Mouse (Mus musculus) ES-Bruce4 (cell line): Measurements from ENCODE around the gene Hid1. TPM values are rescaled to one million over a fixed set of nuclear protein-coding genes. Genes with fewer than 3 reads are reported as not detected.

Experiments
- H3K27ac ChIP-seq: 2 replicates; pipeline ENCODE4 v1.5.1; 2012; ENCODE audit warnings: low read length, inconsistent platforms; ENCODE audit not compliant: insufficient read depth
- H3K27me3 ChIP-seq: 2 replicates; pipeline ENCODE4 v1.6.1; 2012; ENCODE audit warnings: mild to moderate bottlenecking, low read length, inconsistent platforms; ENCODE audit not compliant: control insufficient read depth, poor library complexity, insufficient read depth, severe bottlenecking
- H3K36me3 ChIP-seq: 2 replicates; pipeline ENCODE4 v1.6.1; 2012; ENCODE audit warnings: inconsistent platforms, mild to moderate bottlenecking, low read length, moderate library complexity; ENCODE audit not compliant: control insufficient read depth, poor library complexity, insufficient read depth, severe bottlenecking
- H3K4me1 ChIP-seq: one replicate; pipeline ENCODE4 v1.8.1; 2011; ENCODE audit warnings: low read length; ENCODE audit not compliant: control insufficient read depth, insufficient read depth
- H3K4me3 ChIP-seq: 2 replicates; pipeline ENCODE4 v1.5.1; 2011; ENCODE audit warnings: low read depth, mild to moderate bottlenecking, low read length
- H3K9ac ChIP-seq: 2 replicates; pipeline ENCODE4 v1.6.1; 2012; ENCODE audit warnings: low read depth, mild to moderate bottlenecking, inconsistent platforms; ENCODE audit not compliant: poor library complexity, severe bottlenecking
- H3K9me3 ChIP-seq: replicated peaks from 2 replicates; pipeline ENCODE4 v1.6.1; 2012; ENCODE audit warnings: mild to moderate bottlenecking, low read length, inconsistent platforms; ENCODE audit not compliant: control insufficient read depth, poor library complexity, insufficient read depth, severe bottlenecking
- CTCF ChIP-seq: IDR thresholded peaks from one replicate; pipeline ENCODE4 v1.8.1; 2011; ENCODE audit warnings: low read depth, low read length
- EP300 ChIP-seq: IDR thresholded peaks from 2 replicates; pipeline ENCODE4 v1.6.1; 2011; ENCODE audit warnings: low read depth, low read length; ENCODE audit not compliant: insufficient read depth
- POLR2A ChIP-seq: IDR thresholded peaks from one replicate; pipeline ENCODE4 v1.8.1; 2011; ENCODE audit warnings: low read length; ENCODE audit not compliant: insufficient read depth
- polyA plus RNA-seq: library from polyadenylated mRNA; stranded (reverse); fragments of >200 nt; gene quantifications from 2 replicates; pipeline ENCODE4 v1.2.4, GENCODE M21; 2011; ENCODE audit warnings: low read depth; ENCODE audit not compliant: missing spikeins, insufficient read depth, insufficient read length

The Hid1 gene
- polyA plus RNA-seq, 1 experiment = 2.5 TPM

DNA sequence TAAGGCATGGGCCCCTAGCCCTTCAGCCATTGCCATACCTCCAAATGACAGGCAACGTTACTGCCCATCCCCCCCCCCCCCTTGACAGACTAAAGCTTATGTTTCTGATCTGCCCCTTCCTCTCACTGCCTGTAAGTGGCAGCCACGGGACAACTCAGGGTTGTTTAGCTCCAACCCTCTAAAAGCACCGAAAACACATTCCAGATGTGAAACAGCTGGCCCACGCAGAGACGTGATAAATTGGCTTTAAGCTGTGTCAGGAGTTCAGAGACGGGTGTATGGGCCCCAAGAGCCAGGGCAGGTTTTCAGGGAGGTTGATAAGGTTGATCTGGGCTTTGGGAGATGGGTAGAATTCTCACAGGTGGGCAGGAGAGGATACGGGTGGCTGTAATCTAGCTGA is 22.0 kb downstream of the Hid1 start:
- Histone ChIP-seq H3K27me3 (no peaks in the 10 kb centered on the region), H3K36me3 (no peaks in the 10 kb centered on the region), H3K9ac (no peak overlapping the region), H3K27ac (no peak overlapping the region), H3K4me1 (no peaks in the 10 kb centered on the region), H3K9me3 (no peaks in the 10 kb centered on the region), H3K4me3 (no peak overlapping the region)
- TF ChIP-seq EP300 = no peak
- no peak for TF ChIP-seq CTCF
- no peak for TF ChIP-seq POLR2A

GRCm38 (mm10) chr11:115344967-115345366 is 22.6 kb downstream of the Hid1 start:
- no peaks in the 10 kb centered on the region for H3K9me3 ChIP-seq
- H3K27me3 ChIP-seq = no peaks in the 10 kb centered on the region
- peak overlapping the region; percentile 46 for H3K4me3 ChIP-seq
- no peaks in the 10 kb centered on the region for H3K36me3 ChIP-seq
- TF ChIP-seq POLR2A (no peak), EP300 (no peak), CTCF (no peak)
- no peak overlapping the region for H3K27ac ChIP-seq
- no peak overlapping the region for H3K9ac ChIP-seq
- H3K4me1 ChIP-seq = no peaks in the 10 kb centered on the region

- H3K4me3 ChIP-seq = no peak overlapping the region
- H3K27me3 ChIP-seq = no peaks in the 10 kb centered on the region
- TF ChIP-seq EP300 = no peak
- TF ChIP-seq POLR2A = no peak
- no peak for TF ChIP-seq CTCF
- no peak overlapping the region for H3K27ac ChIP-seq
- H3K36me3 ChIP-seq = no peaks in the 10 kb centered on the region
- H3K9ac ChIP-seq = no peak overlapping the region
- no peaks in the 10 kb centered on the region for H3K9me3 ChIP-seq
- no peaks in the 10 kb centered on the region for H3K4me1 ChIP-seq
Measured at GRCm38 (mm10) chr11:115341866-115342265, 25.7 kb downstream of the Hid1 start.

- H3K9me3 ChIP-seq = no peaks in the 10 kb centered on the region
- no peak overlapping the region for H3K9ac ChIP-seq
- no peak overlapping the region for H3K4me3 ChIP-seq
- H3K36me3 ChIP-seq = no peaks in the 10 kb centered on the region
- no peak for TF ChIP-seq EP300
- TF ChIP-seq POLR2A = no peak
- no peak for TF ChIP-seq CTCF
- no peaks in the 10 kb centered on the region for H3K27me3 ChIP-seq
- no peak overlapping the region for H3K27ac ChIP-seq
- H3K4me1 ChIP-seq = no peaks in the 10 kb centered on the region
Measured at GRCm38 (mm10) chr11:115341246-115341645, 26.3 kb downstream of the Hid1 start.

- no peaks in the 10 kb centered on the region for H3K36me3 ChIP-seq
- no peak for TF ChIP-seq POLR2A
- no peak overlapping the region for H3K27ac ChIP-seq
- H3K9me3 ChIP-seq = no peaks in the 10 kb centered on the region
- no peak overlapping the region for H3K4me3 ChIP-seq
- 0 out of 2 replicates have a peak, but pooled peaks cover 3% of the 10 kb centered on the region for H3K27me3 ChIP-seq
- H3K9ac ChIP-seq = no peak overlapping the region
- H3K4me1 ChIP-seq = no peaks in the 10 kb centered on the region
Measured at GRCm38 (mm10) chr11:115337826-115338225, 29.7 kb downstream of the Hid1 start.

DNA sequence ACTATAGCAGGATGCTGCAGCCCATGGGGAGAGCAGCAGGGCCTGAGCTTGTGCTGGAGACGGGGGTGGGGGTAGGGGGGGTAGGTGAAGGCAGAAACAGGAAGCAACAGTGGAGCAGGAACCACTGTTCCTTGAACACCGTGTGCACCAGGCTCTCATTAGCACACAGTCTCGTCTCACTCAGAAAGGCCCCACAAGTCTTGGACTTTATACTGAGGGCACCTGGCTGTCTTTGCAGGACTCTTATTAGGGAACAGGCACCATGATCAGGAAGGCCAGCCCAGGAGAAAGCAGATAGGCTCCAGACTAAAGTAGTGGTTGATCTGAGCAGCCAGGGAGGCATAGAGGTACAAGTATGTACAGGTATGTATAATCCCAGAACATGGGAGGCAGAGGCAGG is 30.2 kb downstream of the Hid1 start:
- no peaks in the 10 kb centered on the region for H3K9me3 ChIP-seq
- no peak overlapping the region for H3K27ac ChIP-seq
- no peaks in the 10 kb centered on the region for H3K4me1 ChIP-seq
- TF ChIP-seq CTCF = no peak
- no peaks in the 10 kb centered on the region for H3K36me3 ChIP-seq
- no peak overlapping the region for H3K4me3 ChIP-seq
- H3K27me3 ChIP-seq = 0 out of 2 replicates have a peak, but pooled peaks cover 3% of the 10 kb centered on the region
- no peak overlapping the region for H3K9ac ChIP-seq

- Histone ChIP-seq H3K4me3 (no peak overlapping the region), H3K4me1 (no peaks in the 10 kb centered on the region), H3K27me3 (0 out of 2 replicates have a peak, but pooled peaks cover 3% of the 10 kb centered on the region), H3K27ac (no peak overlapping the region), H3K36me3 (no peaks in the 10 kb centered on the region), H3K9me3 (no peaks in the 10 kb centered on the region), H3K9ac (no peak overlapping the region)
- no peak for TF ChIP-seq CTCF
Measured at GRCm38 (mm10) chr11:115336115-115336514, 31.4 kb downstream of the Hid1 start.
